Mouse (Mus musculus): ENCODE measurements around the gene Thsd4.

GRCm38 (mm10) chr9:60180936-60181335 is 340.9 kb downstream of the Thsd4 start:
- TF ChIP-seq CTCF (IDR thresholded peaks at IDR 0.05): no peak
- TF ChIP-seq EP300 (IDR thresholded peaks at IDR 0.05): no peak
